ENCODE assay signal across 9 mouse cellular contexts in genomic region chr10:95117041-95117730, GRCm38 (mm10).
DNase-seq lines count a peak whose midpoint lies in the region; ATAC-seq and TF ChIP-seq lines count a peak whose summit lies in the region.
"Had no signal": no experiment of that assay in that cellular context is flagged by ENCODE, and none has a peak within 500 bp of the region (broad histone marks: within the 10 kb centered on the region; RNA-seq: fewer than 3 reads in every experiment).

No protein-coding gene starts in this region.

- no peaks in the 10 kb centered on the region for H3K36me3 ChIP-seq in lung, embryonic 16.5 days (ENCODE audit: control insufficient read depth, insufficient read depth, low read length)

- H3K27ac ChIP-seq in gastrocnemius, adult 2 months, result peak overlapping the region; percentile 35
- H3K27ac ChIP-seq in lung, embryonic 16.5 days (ENCODE audit: low read length), result peak overlapping the region; percentile 45

- TF ChIP-seq CTCF in gastrocnemius, adult 2 months (IDR thresholded peaks at IDR 0.05), result no peak

- WGBS in lung, embryonic 16.5 days, result 22% methylated on average over 6 of the region's 6 CpGs

- peak; percentile 80 for ATAC-seq in lung, embryonic 16.5 days (ENCODE audit: low read depth)
- no peak for ATAC-seq in activated CD4-positive, CD25-positive, alpha-beta regulatory T cell, adult 4 months

- intact Hi-C loops in gastrocnemius, adult 2 months (cut with DNase I), result no loop called here
- intact Hi-C loops in heart, postnatal 10 days (cut with DNase I), result loop anchor here (2.0 kb wide), 1 partner anchor 20 kb away; no protein-coding TSS in a partner anchor

- H3K4me2 ChIP-seq in lung, embryonic 16.5 days (ENCODE audit: low read depth, low read length), result no peak overlapping the region

- no peaks in the 10 kb centered on the region for H3K9me3 ChIP-seq in lung, embryonic 16.5 days (ENCODE audit: control insufficient read depth, low read length)

- DNase-seq in gastrocnemius, adult 2 months, result no peak
- DNase-seq in gastrocnemius, postnatal 25 days, result no peak
- DNase-seq in adrenal gland, adult 8-10 months, result peak; percentile 32
- peak; percentile 71 to 76 for DNase-seq in heart, postnatal 10 days
- no peak for DNase-seq in testis, postnatal 10 days (ENCODE audit: low spot score)
- DNase-seq in cerebellum, adult 18-20 months, result no peak
- DNase-seq: cerebellum, adult 8-10 months had no signal

- H3K4me3 ChIP-seq in gastrocnemius, adult 2 months, result no peak overlapping the region
- no peak overlapping the region for H3K4me3 ChIP-seq in lung, embryonic 16.5 days (ENCODE audit: low read length)

- no peaks in the 10 kb centered on the region for H3K27me3 ChIP-seq in lung, embryonic 16.5 days (ENCODE audit: control insufficient read depth, insufficient read depth, low read depth, low read length)

- H3K4me1 ChIP-seq in lung, embryonic 16.5 days (replicated peaks; ENCODE audit: control insufficient read depth, insufficient read depth, low read length), result peaks cover 34% of the 10 kb centered on the region

- H3K9ac ChIP-seq in lung, embryonic 16.5 days (ENCODE audit: low read length), result no peak overlapping the region

Comparison
In these comparisons a context has a peak if more than half of its experiments do, and no peak if none do; other contexts are left out.
1. DNase-seq: peak in adrenal gland, adult 8-10 months (single experiment) and heart, postnatal 10 days (2 of 2); none in gastrocnemius, adult 2 months (single experiment), gastrocnemius, postnatal 25 days (single experiment), testis, postnatal 10 days (single experiment) and cerebellum, adult 18-20 months (0 of 2).